Mouse (Mus musculus) heart, embryonic 16.5 days (tissue): ENCODE measurements at regions not wholly inside any gene's neighbourhood (a gene's known extent, or its start where the extent isn't known, plus 50 kb on each side); places are given as distances from the start of the nearest gene placed in this dataset.

Source experiments
- ATAC-seq: fragments of 200-750 bp; cut with Nextera tagmentation; replicated peaks from 2 replicates; pipeline ENCODE4 v1.8.0; 2017; ENCODE audit warnings: moderate number of reproducible peaks; ENCODE audit not compliant: insufficient read depth, low FRiP score; ENCODE audit errors: extremely low read depth
- H3K27ac ChIP-seq: fragments of 300-500 bp; sonication (generic); 2 replicates; pipeline ENCODE4 v1.5.1; 2014; ENCODE audit warnings: mild to moderate bottlenecking, low read length, control low read depth, moderate library complexity
- H3K27me3 ChIP-seq: fragments of 300-500 bp; sonication (generic); 2 replicates; pipeline ENCODE4 v1.6.1; 2014; ENCODE audit warnings: low read length, mixed read lengths; ENCODE audit not compliant: control insufficient read depth, insufficient read depth
- H3K36me3 ChIP-seq: fragments of 300-500 bp; sonication (generic); 2 replicates; pipeline ENCODE4 v1.6.1; 2014; ENCODE audit not compliant: control insufficient read depth, insufficient read depth
- H3K4me1 ChIP-seq: fragments of 300-500 bp; sonication (generic); 2 replicates; pipeline ENCODE4 v1.6.1; 2014; ENCODE audit warnings: low read length, mixed read lengths; ENCODE audit not compliant: control insufficient read depth, insufficient read depth
- H3K4me2 ChIP-seq: fragments of 300-500 bp; sonication (generic); 2 replicates; pipeline ENCODE4 v1.6.1; 2014; ENCODE audit warnings: low read depth, mild to moderate bottlenecking, control low read depth, low read length
- H3K4me3 ChIP-seq: fragments of 300-500 bp; sonication (generic); 2 replicates; pipeline ENCODE4 v1.5.1; 2014; ENCODE audit warnings: mild to moderate bottlenecking, control low read depth, low read length
- H3K9ac ChIP-seq: fragments of 300-500 bp; sonication (generic); 2 replicates; pipeline ENCODE4 v1.6.1; 2014; ENCODE audit warnings: low read length, control low read depth
- H3K9me3 ChIP-seq: fragments of 300-500 bp; sonication (generic); replicated peaks from 2 replicates; pipeline ENCODE4 v1.6.1; 2016; ENCODE audit warnings: low read length; ENCODE audit not compliant: control insufficient read depth
- WGBS: fragments of 180-500 bp; shearing (Covaris S2); extraction: QIAGEN DNeasy Blood & Tissue Kit; methylation state at CpG from one replicate; pipeline ENCODE4 v1.1.7; 2014; 5-methylcytosine and 5-hydroxymethylcytosine counted together

DNA sequence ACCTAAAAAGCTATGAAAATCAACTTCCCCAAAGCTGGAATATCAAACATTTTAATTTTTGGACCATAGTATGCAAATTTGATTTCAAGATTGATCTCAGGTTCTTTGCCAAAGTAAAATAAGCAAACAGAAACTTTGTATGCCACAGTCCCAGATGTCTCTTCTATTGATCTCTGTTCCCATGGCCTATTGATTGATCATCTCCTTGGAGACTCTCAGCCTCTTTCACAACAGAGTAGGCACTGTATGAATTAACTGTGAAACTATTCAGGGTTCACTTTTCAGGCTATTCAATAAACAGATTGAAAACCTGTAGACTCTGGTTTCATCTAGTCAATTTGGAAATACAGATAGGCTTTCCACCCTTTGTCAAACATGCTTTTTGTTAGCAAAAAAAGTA is 384.1 kb downstream of the Btg1 start:
- no peaks in the 10 kb centered on the region for H3K4me1 ChIP-seq
- no peaks in the 10 kb centered on the region for H3K9me3 ChIP-seq
- no peaks in the 10 kb centered on the region for H3K36me3 ChIP-seq
- no peak overlapping the region for H3K4me2 ChIP-seq
- no peak for ATAC-seq
- H3K27ac ChIP-seq = no peak overlapping the region
- no peak overlapping the region for H3K4me3 ChIP-seq
- H3K9ac ChIP-seq = no peak overlapping the region
- no peaks in the 10 kb centered on the region for H3K27me3 ChIP-seq

DNA sequence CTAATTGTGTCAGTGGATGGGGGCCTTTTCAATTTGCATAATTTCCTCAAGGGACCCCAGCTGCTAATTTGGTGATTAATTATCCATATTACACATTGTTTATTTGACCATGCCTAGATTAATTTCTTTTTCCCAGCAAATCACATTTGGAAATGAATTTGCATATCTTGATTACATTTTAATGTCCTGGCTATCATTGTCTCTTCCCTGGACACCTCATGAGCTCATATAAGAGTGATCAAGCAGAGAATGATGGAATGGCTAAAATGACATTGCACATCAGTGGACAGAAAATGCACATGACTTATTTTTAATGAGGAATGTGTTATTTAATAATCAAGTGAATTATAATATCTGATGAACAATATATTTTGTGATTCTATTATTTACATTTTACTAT is 392.1 kb downstream of the Btg1 start:
- Histone ChIP-seq H3K4me3 (no peak overlapping the region), H3K4me1 (no peaks in the 10 kb centered on the region), H3K9me3 (no peaks in the 10 kb centered on the region), H3K27me3 (no peaks in the 10 kb centered on the region), H3K27ac (no peak overlapping the region), H3K9ac (no peak overlapping the region), H3K4me2 (no peak overlapping the region), H3K36me3 (no peaks in the 10 kb centered on the region)
- no peak for ATAC-seq

DNA sequence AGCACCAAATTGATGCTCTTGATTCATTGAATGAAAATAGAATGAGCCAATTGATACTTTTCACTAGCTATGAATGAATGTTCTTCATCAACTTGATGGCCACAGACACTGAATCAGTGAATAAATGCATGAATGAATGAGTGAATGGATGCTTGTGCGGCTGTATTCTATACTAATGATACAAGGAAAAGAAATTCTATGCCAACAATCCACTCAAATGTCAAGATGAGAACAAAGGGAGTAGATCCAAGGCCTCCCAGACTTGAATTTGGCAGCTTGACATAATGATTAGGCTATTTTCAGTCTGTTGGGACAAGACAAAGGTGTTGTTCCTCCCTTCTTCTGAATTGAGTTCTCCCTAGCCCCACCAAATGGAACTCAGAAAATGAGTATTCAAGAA is 393.1 kb downstream of the Btg1 start:
- H3K4me1 ChIP-seq = no peaks in the 10 kb centered on the region
- ATAC-seq = no peak
- H3K27ac ChIP-seq = no peak overlapping the region
- WGBS = 71% methylated on average over 1 of the region's 1 CpGs
- no peaks in the 10 kb centered on the region for H3K9me3 ChIP-seq
- no peaks in the 10 kb centered on the region for H3K27me3 ChIP-seq
- no peak overlapping the region for H3K4me2 ChIP-seq
- no peak overlapping the region for H3K4me3 ChIP-seq
- no peaks in the 10 kb centered on the region for H3K36me3 ChIP-seq
- no peak overlapping the region for H3K9ac ChIP-seq

DNA sequence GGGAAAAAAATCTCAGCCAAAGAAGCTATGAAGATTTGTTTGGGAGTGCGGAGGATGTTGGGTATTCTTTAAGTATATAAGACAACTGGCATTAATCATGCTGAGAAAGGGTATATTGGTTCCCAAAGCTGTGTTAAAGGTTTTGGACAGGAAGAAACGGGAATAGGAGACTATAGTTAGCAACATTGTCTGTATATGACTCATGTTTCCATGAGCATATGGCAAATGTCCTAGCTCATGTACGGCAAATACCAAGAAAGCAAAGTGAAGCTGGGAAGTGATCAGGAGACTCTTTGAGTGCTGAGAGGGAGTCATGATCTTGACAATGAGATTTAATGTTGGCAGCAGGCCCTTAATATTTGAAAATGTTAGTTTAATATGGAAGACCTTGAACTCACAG is 401.8 kb downstream of the Btg1 start:
- no peak for ATAC-seq
- 57% methylated on average over 3 of the region's 3 CpGs for WGBS
- Histone ChIP-seq H3K9me3 (no peaks in the 10 kb centered on the region), H3K9ac (no peak overlapping the region), H3K4me2 (no peak overlapping the region), H3K4me1 (no peaks in the 10 kb centered on the region), H3K36me3 (no peaks in the 10 kb centered on the region), H3K27me3 (no peaks in the 10 kb centered on the region), H3K27ac (no peak overlapping the region), H3K4me3 (no peak overlapping the region)

DNA sequence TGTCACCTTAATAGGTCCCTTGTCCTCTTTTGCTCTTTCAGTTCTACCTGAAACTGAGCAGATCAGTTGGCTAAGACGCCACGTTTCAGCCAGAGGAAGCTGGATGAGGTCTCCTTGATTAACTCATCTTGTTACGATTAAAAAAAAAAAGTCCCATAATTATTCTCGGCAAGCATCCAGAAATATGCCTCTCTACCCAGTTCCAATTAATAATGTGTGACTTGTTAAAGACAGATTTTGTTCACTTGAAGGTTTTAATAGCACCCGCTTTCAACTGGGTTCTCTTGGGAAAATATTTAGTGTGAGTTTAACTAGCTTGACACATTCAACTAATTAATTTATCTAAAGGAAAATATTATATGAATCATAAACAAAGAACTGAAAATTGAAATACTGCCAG is 412.0 kb downstream of the Btg1 start:
- Histone ChIP-seq H3K9me3 (no peaks in the 10 kb centered on the region), H3K36me3 (no peaks in the 10 kb centered on the region), H3K9ac (no peak overlapping the region), H3K4me3 (no peak overlapping the region), H3K4me2 (no peak overlapping the region), H3K4me1 (no peaks in the 10 kb centered on the region), H3K27me3 (no peaks in the 10 kb centered on the region), H3K27ac (no peak overlapping the region)
- no peak for ATAC-seq
- 80% methylated on average over 5 of the region's 5 CpGs for WGBS

DNA sequence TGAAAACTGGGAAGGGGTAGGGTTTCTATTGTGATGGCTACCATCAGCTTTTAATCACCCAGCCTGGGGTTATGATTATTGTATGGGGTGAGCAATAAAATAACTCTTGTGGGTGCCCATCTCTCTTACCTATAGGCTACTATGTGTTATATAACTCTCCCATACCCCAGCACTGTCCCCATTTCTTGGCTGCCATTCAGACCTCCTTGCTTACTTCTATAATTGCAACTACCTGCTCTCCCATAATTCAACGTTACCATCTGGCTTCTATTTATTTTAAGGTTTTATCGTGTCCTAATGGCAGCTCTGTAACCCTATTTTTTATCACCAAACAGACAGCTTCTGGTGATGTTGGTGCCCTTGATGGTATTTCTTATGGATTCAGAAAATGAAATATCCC is 414.2 kb downstream of the Btg1 start:
- Histone ChIP-seq H3K27me3 (no peaks in the 10 kb centered on the region), H3K36me3 (no peaks in the 10 kb centered on the region), H3K4me1 (peaks cover 12% of the 10 kb centered on the region), H3K9me3 (no peaks in the 10 kb centered on the region), H3K9ac (no peak overlapping the region), H3K4me3 (no peak overlapping the region), H3K27ac (no peak overlapping the region), H3K4me2 (no peak overlapping the region)
- ATAC-seq = no peak
- WGBS = 79% methylated on average over 2 of the region's 2 CpGs

DNA sequence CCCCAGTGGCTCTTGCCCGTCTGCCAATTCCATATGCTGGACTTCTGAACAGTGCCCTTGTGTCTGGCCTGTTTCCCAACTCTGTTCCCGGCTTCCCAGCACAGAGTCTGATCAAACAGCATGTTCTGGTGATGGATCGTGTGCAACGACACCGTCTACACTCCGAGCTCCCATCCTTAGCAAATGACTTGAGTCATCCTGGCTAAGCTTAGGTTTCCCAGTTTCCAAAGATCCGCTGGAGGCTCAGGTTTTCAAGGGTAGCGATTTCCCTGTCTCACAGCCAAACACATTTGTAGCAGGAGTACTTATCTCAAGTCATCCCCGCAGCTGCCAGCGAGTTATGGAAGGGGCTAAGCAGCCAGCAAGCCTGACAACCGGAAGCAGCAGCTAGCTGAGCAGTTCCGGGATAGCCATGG is 418.6 kb downstream of the Btg1 start:
- WGBS = 34% methylated on average over 12 of the region's 12 CpGs
- Histone ChIP-seq H3K9me3 (no peaks in the 10 kb centered on the region), H3K9ac (peak overlapping the region; percentile 34; the same call in 1 of the 2 replicates), H3K36me3 (no peaks in the 10 kb centered on the region), H3K4me2 (peak overlapping the region; percentile 54), H3K27ac (peak overlapping the region; percentile 29), H3K4me1 (peaks cover 12% of the 10 kb centered on the region), H3K27me3 (no peaks in the 10 kb centered on the region), H3K4me3 (peak overlapping the region; percentile 30)
- peak; percentile 45; the same call in 1 of the 2 replicates for ATAC-seq

DNA sequence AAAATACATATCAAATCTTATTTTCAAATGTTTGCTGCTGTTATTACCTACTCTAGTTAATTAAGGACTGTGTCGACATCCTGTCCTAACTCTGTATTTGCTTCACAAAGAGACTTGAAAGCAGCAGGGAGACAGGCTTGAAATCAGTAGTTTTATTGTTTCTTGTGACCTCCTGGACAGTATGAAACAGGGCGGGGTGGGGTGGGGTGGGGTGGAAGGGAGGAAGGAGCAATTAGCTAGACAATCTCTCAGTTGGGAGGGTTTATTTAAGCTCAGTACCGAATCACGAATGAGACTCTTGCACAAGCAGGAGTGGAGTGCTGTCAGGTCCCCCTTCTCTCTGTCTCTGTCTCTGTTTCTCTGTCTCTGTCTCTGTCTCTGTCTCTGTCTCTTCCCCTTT is 421.2 kb downstream of the Btg1 start:
- Histone ChIP-seq H3K36me3 (no peaks in the 10 kb centered on the region), H3K27ac (no peak overlapping the region), H3K4me1 (peaks cover 12% of the 10 kb centered on the region), H3K27me3 (no peaks in the 10 kb centered on the region), H3K9ac (no peak overlapping the region), H3K4me2 (no peak overlapping the region), H3K4me3 (no peak overlapping the region), H3K9me3 (no peaks in the 10 kb centered on the region)
- 60% methylated on average over 4 of the region's 4 CpGs for WGBS
- ATAC-seq = no peak

DNA sequence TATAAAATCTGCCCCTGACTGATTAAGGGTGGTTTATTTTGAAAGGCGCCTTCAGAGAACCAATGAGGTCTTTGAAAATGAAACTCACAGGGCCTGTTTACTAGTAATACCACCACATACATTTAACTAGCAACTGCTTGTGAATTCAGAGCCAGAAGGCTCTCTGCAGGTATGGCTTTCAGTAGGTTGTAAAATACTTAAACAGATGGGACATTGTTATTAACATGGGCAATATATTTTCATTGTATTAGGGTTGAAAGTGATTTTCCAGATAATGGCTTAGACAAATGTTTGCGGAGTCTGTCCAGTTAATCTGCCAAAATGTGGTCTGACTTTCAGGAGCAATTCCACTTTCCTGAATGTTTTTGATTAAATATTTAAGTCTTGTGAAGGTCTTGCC is 430.8 kb downstream of the Btg1 start:
- Histone ChIP-seq H3K27me3 (no peaks in the 10 kb centered on the region), H3K9ac (no peak overlapping the region), H3K27ac (no peak overlapping the region), H3K9me3 (no peaks in the 10 kb centered on the region), H3K4me2 (no peak overlapping the region), H3K4me1 (no peaks in the 10 kb centered on the region), H3K4me3 (no peak overlapping the region), H3K36me3 (no peaks in the 10 kb centered on the region)
- WGBS = 87% methylated on average over 2 of the region's 2 CpGs
- ATAC-seq = no peak

DNA sequence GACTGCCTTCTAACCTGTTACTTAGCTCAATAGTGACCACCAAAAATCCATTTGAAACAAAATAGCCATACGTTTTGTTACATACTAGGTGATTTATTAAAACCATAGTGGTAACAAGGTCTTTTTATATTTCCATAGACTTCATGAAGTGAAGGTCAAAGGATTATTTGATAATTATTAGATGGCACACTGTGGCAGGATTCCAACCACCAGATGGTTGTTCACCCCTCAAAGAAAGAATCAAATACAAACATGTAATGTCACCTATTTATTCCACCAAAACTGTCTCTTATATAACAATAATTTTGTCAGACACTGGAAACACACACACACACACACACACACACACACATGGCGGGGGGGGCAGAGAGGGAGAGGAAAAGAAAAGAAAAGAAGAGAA is 431.2 kb downstream of the Btg1 start:
- Histone ChIP-seq H3K27me3 (no peaks in the 10 kb centered on the region), H3K4me1 (no peaks in the 10 kb centered on the region), H3K4me3 (no peak overlapping the region), H3K36me3 (no peaks in the 10 kb centered on the region), H3K9ac (no peak overlapping the region), H3K9me3 (no peaks in the 10 kb centered on the region), H3K4me2 (no peak overlapping the region), H3K27ac (no peak overlapping the region)
- WGBS = 73% methylated on average over 2 of the region's 2 CpGs
- no peak for ATAC-seq
